Mouse (Mus musculus) G1E-ER4 (cell line): ENCODE results near the gene Mark3. TPM values are rescaled to one million over a fixed set of nuclear protein-coding genes. Genes with fewer than 3 reads are reported as not detected.

Experiments
- GATA1 ChIP-seq: IDR thresholded peaks from one replicate; pipeline ENCODE4 v1.8.0; 2012; ENCODE audit warnings: low read length, inconsistent platforms
- polyA plus RNA-seq: library from polyadenylated mRNA; stranded (reverse); fragments of >175 nt; gene quantifications from 2 replicates; pipeline ENCODE4 v1.2.3, GENCODE M21; 2012

Mark3 gene
- polyA plus RNA-seq, result 22.2 and 22.6 TPM in 2 replicates

DNA sequence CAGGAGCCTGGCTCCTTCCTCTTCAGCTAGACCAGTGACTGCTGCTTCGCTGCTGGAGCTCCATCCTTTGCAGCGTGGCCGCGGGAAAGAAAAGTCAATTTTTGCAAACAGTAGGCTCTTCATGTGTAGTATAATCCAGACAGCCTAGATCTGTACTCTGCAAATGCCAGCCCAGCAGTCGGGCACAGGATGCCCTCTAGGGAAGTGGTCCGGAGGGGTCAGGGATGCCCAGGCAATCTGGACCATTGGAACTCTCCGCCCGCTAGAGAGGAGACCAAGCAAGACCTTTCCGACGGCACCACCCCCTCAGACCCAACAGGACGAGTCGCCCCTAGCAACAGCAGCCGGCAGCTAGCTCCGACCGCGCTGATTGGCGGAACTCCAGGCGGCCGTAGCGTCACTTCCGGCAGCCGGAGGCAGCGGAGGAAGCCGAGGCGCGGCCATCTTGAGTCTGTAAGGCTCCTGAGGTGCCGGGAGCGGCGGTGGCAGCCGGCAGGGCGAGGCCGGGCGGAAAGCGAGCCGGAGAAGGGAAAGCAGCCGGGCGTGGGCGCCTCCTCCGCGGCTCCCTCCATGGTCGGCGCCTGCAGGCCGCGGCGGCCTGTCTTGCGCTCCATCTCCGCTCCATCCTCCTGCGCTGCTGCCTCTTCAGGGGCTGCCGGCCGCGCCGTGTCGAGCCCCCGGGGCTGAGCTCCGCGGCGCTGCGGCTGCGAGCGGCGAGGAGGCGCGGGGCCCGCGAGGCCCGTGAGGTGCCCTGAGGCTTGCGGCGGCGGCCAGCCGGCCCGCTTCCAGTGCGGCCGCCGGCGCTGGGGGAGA lies at the start of gene Mark3:
Mark3 (plus strand) TSS at position 450 of the 813 bp plus-strand sequence.
- TF ChIP-seq GATA1, result no peak

DNA sequence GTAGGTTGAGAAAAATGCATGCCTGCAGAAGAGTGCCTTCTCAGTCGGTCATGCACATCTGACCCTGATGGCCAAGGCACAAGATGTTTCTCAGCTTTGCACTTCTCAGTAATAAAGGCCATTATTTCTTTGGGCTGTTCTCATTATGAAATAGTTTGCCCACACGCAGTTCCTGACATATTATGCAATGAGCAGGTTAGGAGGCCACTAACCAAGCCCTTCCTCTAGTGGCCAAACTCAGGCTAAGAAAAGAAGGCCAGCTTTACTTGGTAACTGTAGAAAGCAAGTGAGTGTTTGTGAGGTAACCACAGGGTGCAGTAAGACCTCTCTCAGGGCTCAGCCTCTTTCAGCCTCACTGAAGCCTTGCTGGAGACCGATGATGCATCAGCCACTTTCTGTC lies 49.4 kb upstream of the Mark3 start:
- no peak for TF ChIP-seq GATA1

- TF ChIP-seq GATA1, result no peak
Measured at GRCm38 (mm10) chr12:111527643-111528281, 46.6 kb upstream of the Mark3 start.

DNA sequence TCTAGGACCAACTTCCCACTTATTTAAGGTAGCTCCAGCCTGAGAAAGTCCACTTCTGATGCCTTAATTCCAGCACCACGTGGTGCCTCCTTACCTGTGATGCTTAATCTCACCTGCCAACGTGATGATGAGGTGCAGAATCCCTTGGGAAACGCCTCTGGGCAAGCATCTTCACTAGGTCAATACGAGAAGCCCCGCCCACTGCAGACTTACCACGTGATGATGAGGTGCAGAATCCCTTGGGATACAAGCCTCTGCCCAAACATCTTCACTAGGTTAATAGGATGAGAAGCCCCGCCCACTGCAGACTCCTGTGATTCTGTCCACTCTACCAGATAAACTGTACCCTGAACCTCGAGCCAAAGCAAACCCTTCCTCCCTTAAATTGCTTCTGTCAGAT lies 45.1 kb upstream of the Mark3 start:
- TF ChIP-seq GATA1, result no peak

DNA sequence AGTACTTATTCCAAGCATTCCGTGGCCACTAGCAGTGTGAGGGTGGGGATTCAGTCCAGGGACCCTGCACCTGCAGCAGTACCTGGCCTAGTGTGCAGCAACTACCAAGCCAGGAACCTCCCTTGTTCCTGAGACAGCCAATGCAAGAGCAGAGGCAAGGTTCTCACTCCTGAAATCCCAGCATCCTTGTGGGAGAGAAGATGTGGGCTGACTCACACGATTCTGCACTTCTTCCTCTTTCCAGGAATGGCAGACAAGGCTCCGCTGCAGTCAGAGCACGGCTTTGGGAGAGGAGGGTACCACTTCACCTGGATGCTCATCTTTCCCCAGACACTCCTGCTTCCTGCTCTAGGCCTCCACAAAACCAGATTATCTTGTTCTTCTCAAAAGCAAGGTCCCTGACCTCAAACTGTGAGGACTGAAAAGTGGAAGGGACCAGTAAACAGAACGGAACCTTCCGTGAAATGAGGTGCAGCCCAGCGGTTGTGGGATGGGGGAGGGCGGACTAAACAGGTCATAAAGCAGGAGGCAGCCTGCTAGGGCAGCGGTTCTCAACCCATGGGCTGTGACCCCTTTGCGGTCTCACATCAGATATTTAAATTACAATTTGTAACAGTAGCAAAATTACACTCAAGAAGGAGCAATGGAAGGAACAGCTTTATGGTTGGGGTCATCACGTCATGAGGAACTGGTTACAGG lies 41.1 kb upstream of the Mark3 start:
- no peak for TF ChIP-seq GATA1

- no peak for TF ChIP-seq GATA1
Measured at GRCm38 (mm10) chr12:111535281-111535680, 39.0 kb upstream of the Mark3 start.

- TF ChIP-seq GATA1, result no peak
Measured at GRCm38 (mm10) chr12:111535762-111536161, 38.6 kb upstream of the Mark3 start.

DNA sequence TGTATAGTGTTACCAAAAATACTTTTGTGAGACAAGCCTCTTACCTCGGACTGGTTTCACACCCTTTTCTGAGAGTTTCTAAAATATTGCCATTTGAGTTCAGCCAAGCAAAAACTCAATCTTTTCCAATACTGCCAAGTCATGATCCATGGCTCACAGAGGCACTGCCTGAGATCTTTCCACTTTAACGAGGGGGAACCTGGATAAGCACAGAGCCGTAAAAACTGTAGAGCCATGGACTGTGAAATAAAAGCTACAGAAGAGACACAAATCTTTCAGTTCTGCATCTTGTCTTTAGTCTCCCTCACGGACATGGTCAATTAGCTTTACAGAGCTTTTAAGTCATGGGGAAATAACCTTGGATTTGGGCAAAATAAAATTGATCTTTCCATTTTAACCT lies 37.6 kb upstream of the Mark3 start:
- TF ChIP-seq GATA1, result no peak

DNA sequence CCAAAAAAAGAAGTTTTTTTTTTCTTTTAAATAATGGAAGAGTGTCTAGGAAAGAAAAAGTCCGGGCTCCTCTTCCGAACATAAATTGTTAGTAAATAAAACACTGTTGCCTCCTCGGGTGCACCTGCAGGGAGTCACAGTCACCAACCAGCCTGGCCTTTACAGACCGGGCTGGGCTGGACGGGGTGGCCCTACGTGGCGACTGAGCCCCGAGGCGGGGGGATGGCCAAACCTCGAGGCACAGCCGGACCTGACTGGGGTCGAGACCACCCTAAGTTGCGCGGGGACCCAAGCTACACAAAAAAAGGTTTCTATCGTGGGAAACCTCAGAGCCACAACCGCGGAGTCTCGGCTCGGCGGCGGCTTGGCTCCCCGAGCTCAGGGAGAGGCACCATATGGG lies 37.0 kb upstream of the Mark3 start:
- TF ChIP-seq GATA1, result no peak

GRCm38 (mm10) chr12:111537796-111538291 lies 36.5 kb upstream of the Mark3 start, which contains the start of gene Eif5:
Gene Eif5 (plus strand): TSS chr12:111538016.
- no peak for TF ChIP-seq GATA1

GRCm38 (mm10) chr12:111538292-111539040 lies 35.9 kb upstream of the Mark3 start:
- TF ChIP-seq GATA1, result no peak

- no peak for TF ChIP-seq GATA1
Measured at GRCm38 (mm10) chr12:111539041-111539345, 35.3 kb upstream of the Mark3 start.

GRCm38 (mm10) chr12:111547070-111547469 lies 27.3 kb upstream of the Mark3 start:
- TF ChIP-seq GATA1, result no peak

DNA sequence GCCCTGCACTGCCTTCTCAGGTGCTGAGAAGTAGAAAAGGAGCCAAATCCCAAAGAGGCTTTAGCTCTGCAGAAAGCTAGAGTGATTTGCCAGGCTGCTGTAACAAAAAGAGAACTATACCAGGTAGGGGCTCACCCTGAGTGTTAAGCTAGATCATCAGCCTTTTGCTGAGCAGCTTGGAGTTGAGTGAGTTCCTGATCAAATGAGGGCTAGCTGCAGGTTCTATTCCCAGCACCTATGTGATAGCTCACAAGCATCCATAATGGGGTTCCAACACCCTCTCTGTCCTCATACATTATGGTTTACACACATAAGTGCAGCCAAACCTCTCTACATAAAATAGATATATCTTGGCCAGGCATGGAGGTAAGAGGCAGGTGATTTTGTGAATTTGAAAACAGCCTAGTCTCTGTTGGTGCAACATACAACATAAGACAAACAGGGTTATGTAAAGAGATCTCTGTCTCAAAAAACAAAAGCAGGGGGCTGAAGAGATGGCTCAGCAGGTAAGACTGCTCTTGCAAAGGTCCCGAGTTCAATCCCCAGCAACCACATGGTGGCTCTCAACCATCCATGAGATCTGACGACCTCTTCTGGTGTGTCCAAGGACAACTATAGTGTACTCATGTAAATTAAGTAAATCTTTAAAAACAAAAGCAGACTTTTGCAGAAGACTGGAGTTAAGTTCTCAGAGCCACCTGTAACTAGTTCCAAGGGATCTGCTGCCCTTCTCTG lies 25.6 kb upstream of the Mark3 start:
- no peak for TF ChIP-seq GATA1

DNA sequence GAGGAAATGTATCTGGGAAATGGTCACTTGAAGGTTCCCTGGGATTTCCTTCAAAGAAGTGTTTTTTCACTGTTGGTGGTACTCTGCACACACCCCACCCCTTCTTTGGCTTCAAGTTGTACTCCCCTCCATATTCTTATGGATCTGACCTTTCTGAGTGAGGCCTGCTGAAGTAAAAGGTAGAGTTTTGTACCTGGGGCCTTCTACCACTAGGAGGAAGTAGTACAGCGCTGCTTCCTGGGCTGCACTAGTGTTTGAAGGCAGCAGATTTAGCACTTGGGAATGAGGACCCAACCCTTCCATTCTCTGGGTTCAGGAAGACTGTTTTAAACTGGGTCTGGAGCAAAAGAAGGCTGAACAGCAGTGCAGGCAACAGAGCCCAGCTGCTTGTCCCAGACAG lies 23.6 kb upstream of the Mark3 start:
- TF ChIP-seq GATA1, result no peak
